Mouse (Mus musculus): Measurements from ENCODE around the gene Fxyd7.

DNA sequence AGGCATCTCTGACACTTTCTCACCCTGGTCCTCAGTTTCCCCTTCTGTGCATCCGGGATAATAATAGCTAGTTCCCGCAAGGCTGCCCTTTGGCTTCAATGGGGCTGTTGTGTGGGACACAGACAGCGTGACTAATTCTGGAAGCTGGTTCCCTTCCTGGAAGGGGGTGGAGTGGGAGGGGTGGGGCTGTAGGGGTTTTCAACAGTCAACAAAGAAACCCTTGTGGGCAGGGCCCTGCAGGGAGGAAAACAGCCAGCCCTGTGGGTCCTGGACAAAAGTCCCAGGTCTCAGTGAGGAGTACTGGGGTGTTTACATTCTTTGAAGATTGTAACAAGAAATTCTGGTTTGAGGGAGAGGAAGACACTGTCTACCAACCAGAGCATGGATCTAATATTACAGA lies 33.9 kb upstream of the Fxyd7 start:
- TF ChIP-seq CTCF (IDR thresholded peaks at IDR 0.05) (no peak), EP300 (IDR thresholded peaks at IDR 0.05) (peak; percentile 27; the same call in 1 of the 2 replicates)

Data from lung, postnatal 0 days (tissue).